Mouse (Mus musculus) spleen, postnatal 10 days (tissue): ENCODE measurements at regions not wholly inside any gene's neighbourhood (a gene's known extent, or its start where the extent isn't known, plus 50 kb on each side); places are given as distances from the start of the nearest gene placed in this dataset.
A peak's percentile ranks its signal among the peaks of the same experiment; 100 is the strongest.

Experiments used
- DNase-seq, 2 experiments: peaks; one replicate each; pipeline ENCODE4 v3.0.0; 2021 to 2022; ENCODE audit warnings: low spot score in 2 of 2

DNA sequence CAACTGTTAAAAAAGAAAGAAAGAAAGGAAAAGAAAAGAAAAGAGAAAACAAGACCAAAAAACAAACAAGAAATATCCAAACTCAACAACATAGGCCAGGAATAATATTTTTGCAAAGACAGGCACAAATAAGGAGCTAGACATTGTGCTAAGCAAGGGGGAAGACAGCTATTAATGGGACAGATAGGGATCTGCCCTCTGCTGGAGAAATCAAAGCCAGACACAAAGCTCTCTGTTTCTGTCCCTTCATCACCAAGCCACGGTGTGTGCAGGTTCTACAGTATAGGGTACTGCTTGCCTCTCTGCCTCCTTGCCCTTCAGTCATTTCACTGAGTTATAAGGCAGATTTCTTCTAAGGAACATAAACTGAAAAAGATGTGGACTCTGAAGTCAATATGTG lies 57.8 kb upstream of the Chchd3 start:
- DNase-seq = no peak

GRCm38 (mm10) chr6:33120581-33120980 lies 60.5 kb upstream of the Chchd3 start:
- DNase-seq = no peak

DNA sequence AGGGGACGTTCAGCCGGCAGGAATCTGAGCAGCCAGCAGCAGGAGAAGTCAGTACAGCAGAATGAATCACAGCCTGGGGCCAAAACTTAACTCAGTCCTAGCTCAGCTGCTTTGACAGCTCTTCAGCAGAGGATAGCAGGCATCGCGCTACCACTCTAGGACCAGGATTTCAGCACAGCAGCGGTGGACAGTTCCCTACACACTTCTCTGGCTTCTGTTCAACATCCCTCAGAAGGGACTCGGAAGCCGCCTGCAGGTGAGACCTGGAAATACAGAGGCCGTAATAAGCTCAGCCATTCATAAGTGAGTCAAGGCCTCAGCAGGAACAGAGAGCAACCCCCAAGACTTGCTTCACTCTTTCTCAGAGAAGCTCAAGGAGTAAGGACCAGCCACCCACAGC lies 66.5 kb upstream of the Chchd3 start:
- peak; percentile 16 to 75 for DNase-seq

GRCm38 (mm10) chr6:33136906-33137305 lies 76.8 kb upstream of the Chchd3 start:
- no peak for DNase-seq

GRCm38 (mm10) chr6:33137823-33138222 lies 77.8 kb upstream of the Chchd3 start:
- peak in 1 of 2 experiments; percentile 17 for DNase-seq

DNA sequence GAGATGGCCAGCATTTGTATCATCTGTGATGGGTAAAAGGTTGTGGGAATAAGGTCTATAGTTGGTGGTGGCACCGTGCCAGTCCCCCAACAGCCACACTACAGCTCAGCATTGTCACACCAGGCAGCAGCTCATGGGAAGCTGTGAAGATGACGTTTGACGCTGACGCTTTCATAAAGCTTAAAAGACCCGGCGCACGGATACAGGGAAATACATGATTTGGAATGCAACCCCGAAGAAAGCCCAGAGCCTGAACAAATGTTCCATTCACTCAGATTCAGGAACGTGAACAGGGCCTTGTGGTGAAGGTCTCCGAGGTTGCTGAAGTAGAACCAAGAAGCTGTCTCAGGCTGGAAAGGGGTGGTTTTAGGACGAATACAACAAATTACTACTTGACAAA lies 82.4 kb upstream of the Exoc4 start:
- no peak for DNase-seq

- DNase-seq = no peak
Observed at GRCm38 (mm10) chr6:33173606-33174005, 75.3 kb upstream of the Exoc4 start.

- DNase-seq = peak in 1 of 2 experiments; percentile 30
Observed at GRCm38 (mm10) chr6:33174616-33175015, 74.3 kb upstream of the Exoc4 start.

GRCm38 (mm10) chr6:33189521-33190246 lies 59.2 kb upstream of the Exoc4 start:
- no peak for DNase-seq

DNA sequence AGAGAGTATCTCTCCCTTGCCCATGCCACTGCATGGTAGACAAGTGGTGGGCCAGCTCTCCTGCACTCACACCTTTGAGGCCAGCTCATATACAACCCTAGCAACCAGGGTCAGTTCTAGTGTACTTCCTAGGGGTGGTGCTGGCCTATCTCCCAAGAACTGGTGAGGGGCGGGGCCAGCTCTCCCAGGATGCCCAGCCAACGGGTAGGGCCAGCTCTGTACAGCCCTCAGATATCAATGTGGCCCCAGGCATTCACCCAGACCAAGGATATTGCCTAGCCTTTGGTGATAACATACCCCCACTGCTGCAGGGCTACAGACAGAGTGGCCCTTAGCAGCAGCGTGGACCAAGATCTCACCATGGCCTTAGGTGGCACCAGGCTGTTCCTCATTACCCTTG lies 55.1 kb upstream of the Exoc4 start:
- DNase-seq = peak in 1 of 2 experiments; percentile 27
